Mouse (Mus musculus): Measurements from ENCODE around the gene Cat.

DNA sequence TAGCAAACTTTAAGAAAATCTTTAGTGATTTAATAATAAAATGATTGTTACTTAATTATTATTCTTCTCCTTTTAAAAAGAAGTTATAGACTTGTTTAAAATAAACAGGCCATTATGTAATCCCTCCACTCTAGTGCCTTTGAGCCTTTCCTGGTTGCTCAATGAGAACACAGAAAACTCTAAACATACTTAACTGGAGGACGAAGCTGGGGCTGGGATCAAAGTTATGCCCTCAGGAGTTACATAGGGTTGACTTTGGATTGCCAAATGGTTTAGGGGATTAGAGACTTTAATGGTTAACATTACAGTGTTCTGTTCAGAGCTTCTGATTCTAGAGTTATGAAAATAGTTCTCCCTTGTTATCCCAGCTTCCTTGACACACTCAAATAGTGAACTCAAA, 31.5 kb upstream of the Cat start:
- TF ChIP-seq CTCF (IDR thresholded peaks at IDR 0.05; ENCODE audit: low read depth, low read length) (no peak), EP300 (IDR thresholded peaks at IDR 0.05; ENCODE audit: insufficient read depth, low read depth, low read length) (no peak)

Measured in ES-Bruce4 (cell line).